Mouse (Mus musculus): ENCODE results near the gene Agpat3.

Agpat3 gene

DNA sequence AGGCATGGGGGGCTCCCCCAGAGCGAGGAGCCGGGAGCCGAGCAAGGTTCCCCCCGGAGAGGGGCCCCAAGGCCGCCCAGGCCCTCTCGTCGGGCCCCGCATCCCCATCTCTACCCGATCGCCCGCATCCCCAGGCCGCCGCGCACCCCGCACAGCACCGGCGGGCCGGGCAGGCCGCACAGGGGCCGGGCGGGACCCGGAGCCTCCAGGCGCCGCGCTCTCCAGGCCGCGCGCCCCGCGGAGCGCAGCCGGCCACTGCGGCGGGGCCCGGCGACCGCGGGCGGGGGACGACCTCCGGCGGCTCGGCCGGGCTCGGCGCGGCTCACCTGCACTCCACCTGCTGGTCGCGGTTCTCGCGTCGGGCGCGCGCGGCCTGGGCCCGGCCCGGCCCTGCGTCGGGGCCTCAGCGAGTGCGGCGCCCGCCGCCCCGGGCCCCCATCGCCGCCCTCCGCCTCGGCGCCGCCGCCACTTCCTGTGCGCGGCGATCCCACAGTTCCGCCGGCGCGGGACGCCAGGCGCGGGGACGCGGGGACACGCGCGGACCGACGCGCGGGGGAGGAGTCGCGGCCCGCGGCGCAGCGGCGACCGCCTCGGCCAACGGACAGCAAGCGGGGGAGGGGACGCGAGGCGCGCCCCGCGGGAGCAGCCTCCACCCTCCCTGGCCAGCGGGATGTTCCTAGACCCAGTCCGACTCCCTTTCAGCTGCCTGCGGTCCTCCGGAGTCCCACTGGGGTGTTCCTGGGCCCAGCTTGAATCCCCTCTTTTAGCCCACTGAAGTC, at the start of gene Agpat3:
Gene Agpat3 (minus strand): TSS at position 603 of the 779 bp plus-strand sequence.
- DNase-seq (ENCODE audit: extremely low read depth, low read depth), result no peak

- no peak for DNase-seq (ENCODE audit: extremely low read depth, low read depth)
These were observed 48.8 kb upstream of the Agpat3 start for GRCm38 (mm10) chr10:78401127-78401526.

GRCm38 (mm10) chr10:78399090-78399657, 46.9 kb upstream of the Agpat3 start:
- no peak for DNase-seq (ENCODE audit: extremely low read depth, low read depth)

GRCm38 (mm10) chr10:78396625-78396885, 44.3 kb upstream of the Agpat3 start:
- DNase-seq (ENCODE audit: extremely low read depth, low read depth), result no peak

- peak; percentile 67 for DNase-seq (ENCODE audit: extremely low read depth, low read depth)
These were observed 43.7 kb upstream of the Agpat3 start for GRCm38 (mm10) chr10:78395819-78396624.

GRCm38 (mm10) chr10:78395377-78395776, 43.1 kb upstream of the Agpat3 start:
- no peak for DNase-seq (ENCODE audit: extremely low read depth, low read depth)

GRCm38 (mm10) chr10:78392072-78392471, 39.8 kb upstream of the Agpat3 start:
- DNase-seq (ENCODE audit: extremely low read depth, low read depth), result peak; percentile 60

GRCm38 (mm10) chr10:78390982-78391470, 38.7 kb upstream of the Agpat3 start:
- no peak for DNase-seq (ENCODE audit: extremely low read depth, low read depth)

DNA sequence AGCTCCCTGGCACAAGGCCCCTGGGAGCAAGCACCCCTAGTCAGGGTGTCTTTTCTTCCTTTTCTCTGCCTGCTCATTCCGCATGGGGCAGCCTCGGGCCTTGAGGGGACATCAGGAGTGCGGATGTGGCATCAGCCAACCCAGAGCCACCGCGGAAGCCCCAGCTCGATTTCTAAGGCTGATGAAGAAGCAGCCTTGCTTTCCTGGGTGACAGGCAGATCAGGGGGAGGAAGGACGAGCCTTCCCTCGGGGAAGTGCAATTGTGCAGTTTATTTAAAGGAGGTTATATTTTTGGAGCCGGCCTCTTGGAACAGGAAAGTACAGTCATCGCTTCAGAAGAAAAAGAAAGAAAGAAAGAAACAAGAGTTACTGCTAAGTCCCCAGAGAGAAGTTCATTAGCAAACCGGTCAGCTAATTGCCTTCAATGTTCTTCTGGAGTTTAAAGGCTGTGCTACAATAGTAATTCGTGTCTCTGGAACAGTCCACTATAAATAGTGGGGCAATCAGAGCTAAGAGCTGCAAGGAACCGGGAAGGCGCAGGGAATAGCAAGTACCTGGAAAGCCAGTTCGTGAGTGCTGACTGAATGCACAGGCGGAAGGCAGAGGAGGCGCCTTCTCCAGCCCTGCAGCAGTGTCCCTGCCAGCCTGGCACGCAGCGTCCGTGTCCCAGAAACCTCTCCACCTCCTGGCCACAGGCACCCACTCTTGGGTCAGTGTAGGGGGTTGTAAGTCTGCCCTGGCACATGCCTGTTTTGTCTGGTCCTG, 36.1 kb upstream of the Agpat3 start:
- DNase-seq (ENCODE audit: extremely low read depth, low read depth), result no peak

DNA sequence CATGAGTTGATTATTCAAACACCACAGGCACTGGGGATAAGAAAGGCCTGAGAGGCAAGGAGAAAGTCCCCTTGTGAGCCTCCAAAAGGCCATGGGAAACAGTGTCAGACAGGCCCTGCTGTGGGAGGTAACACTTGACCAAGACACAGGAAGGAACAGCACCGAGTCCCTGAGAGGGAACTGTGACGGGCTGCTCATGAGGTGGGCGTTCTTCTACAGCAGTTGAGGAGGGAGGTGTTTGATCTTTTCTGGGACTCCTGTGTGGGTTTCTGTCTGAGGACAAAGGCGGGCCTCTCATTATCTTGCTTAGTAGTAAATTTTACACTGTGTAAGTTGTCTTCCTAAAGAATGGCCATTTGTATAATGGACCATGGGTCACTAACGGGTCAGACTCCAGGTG, 33.2 kb upstream of the Agpat3 start:
- no peak for DNase-seq (ENCODE audit: extremely low read depth, low read depth)

DNA sequence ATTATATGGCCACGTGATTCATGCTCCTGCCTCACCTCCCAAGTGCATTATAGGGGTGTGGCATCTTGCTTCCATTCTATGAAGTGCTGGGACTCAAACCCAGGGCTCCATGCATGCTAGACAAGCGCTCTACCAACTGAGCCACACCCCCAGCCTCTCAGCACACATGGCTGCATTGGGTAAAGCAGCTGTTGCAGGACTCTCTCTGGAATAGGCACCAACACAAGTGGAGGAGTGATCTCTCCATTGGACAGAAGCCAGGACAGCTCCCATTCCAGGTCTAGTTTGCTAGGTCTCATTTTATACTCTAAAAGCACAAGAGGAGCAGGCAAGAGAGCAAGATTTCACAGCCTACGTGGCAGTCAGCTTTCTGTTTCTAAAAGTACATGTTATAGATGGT, 31.3 kb upstream of the Agpat3 start:
- no peak for DNase-seq (ENCODE audit: extremely low read depth, low read depth)

DNA sequence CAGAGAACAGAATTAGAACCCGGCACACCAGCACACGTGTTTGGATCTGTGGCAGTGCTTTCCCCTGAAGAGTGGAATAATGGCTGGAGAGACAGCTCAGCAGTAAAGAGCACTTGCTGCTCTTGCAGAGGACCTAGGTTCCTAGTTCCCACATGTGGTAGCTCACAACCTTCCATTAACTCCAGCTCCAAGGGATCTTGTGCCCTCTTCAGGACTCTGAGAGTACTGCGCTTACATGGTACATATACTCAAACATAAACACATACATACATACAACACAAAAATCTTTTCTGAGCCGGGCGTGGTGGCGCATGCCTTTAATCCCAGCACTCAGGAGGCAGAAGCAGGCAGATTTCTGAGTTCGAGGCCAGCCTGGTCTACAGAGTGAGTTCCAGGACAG, 26.2 kb upstream of the Agpat3 start:
- no peak for DNase-seq (ENCODE audit: extremely low read depth, low read depth)

DNA sequence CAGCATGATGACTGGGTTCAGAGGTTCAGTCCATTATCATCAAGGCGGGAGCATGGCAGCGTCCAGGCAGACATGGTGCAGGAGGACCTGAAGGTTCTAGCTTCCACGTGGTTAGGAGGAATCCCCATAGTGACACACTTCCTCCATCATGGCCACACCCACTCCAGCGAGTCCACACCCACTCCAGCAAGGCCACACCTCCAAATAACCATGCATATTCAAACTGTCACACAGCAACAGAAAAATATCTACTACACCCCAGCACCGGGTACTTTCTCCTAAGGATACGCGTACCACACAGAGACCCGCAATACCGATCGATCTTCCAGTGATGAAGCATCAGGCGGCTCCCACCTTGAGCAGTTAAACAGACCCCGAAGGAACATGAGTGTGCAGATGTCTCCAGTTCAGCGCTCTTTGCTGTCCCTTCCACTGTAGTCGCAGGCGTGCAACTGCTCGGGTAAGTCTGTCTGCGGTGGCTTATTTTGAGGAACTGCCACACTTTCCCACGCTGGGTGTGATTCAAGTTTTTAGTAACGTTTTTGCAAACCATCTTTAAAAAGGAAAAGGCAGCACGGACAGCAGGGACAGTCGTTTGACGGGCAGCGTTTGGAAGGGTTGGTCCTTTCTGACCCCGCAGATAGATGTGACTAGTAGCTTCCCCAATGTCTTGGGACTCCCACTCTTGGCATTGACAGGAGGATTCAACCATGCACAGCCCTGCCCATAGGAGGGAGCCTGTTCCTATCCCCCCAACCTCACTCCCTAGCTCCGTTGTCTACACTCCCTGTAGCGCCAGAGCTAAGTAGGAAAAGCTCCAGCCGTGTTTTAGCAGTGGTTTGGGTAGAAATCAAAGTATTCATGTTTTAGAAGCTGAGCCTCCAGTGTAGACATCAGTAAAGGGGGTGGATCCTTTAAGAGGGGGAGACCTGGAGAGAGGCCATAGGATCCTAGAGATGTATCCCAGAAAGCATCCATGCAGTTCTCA, 20.7 kb upstream of the Agpat3 start:
- peak; percentile 85 for DNase-seq (ENCODE audit: extremely low read depth, low read depth)

DNA sequence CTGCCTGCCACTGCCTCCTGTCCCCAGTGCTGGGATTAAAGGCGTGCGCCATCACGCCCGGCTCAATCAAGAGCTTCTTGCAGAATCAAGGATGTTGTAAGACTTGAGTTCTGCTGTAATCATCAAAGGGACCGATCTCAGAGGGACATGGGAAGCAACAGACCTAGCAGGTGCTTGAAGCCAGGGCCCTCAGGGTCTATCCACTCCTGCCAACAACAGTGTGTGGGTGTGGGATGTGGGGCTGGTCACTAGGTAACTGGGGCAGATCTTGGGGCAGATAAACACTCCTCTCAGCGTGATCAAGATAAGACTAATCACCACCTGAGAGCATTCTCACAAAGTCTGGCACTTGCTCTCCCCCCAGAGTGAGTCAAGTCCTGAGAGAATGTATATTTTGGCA, 19.5 kb upstream of the Agpat3 start:
- no peak for DNase-seq (ENCODE audit: extremely low read depth, low read depth)

- no peak for DNase-seq (ENCODE audit: extremely low read depth, low read depth)
These were observed 15.3 kb upstream of the Agpat3 start for GRCm38 (mm10) chr10:78367586-78367985.

DNA sequence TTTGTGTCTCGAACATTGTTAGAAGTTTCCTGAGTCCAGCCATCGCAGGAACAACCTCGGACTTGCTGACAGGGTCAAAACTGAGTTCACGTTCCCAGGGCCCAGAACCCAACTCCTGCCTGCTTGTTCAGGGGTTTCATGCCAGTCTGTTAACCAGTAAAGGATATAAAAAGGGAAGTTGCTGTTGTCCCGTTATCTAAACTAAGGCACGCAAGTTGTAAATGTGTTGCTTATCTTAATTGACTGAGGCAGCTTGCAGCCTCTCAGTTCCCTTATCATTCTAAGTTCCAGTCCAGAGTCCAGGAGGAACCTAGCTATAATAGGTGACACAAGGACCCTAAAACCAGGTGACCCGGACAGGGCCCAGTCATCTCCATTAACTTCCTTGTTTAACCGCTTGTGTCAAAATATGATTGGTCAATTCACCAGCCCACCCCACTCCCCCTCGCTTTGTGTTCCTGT, 14.6 kb upstream of the Agpat3 start:
- DNase-seq (ENCODE audit: extremely low read depth, low read depth), result peak; percentile 93

- no peak for DNase-seq (ENCODE audit: extremely low read depth, low read depth)
These were observed 14.0 kb upstream of the Agpat3 start for GRCm38 (mm10) chr10:78366195-78366834.

- DNase-seq (ENCODE audit: extremely low read depth, low read depth), result no peak
These were observed 13.3 kb upstream of the Agpat3 start for GRCm38 (mm10) chr10:78365555-78365954.

DNA sequence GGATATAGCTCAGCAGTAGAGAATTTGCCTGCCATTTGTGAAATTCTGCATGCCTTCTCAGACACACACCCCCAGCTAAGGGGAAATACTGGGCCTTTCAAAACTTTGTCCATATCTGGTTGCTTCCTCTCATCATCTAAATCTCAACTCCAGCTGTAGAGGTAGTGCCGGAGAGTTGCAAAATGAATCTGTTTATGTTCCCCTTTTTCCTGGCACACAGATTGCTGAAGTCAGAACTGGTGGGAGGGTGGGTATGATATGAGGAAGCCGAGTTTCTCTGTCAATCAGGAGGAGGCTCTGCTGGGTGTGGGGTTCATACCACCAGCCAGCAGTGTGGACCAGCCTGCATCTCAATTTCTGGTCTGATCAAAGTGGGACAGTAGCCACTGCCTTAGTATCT, 11.8 kb upstream of the Agpat3 start:
- peak; percentile 70 for DNase-seq (ENCODE audit: extremely low read depth, low read depth)

DNA sequence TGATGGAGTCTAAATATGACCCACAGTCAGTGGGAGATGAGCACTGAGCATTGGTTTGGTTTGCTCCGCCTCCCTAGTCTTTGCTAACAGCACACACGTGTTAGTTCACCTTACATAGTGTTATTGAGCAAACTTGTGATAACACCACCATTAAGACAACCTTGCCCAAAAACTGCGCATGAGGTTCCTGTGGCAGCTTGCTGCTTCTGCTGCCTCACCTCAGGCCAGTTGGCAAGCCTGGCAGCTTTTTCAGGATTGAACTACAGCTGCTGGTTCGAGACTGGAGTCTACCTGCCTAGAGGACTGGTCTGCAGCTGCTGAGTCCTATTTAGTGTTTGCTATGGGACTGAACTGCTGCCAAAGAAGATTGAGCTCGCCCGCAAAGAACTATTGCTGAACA, 11.1 kb upstream of the Agpat3 start:
- no peak for DNase-seq (ENCODE audit: extremely low read depth, low read depth)

Data from MEL-GATA-1-ER (cell line).